Mouse (Mus musculus) MEL (cell line): Measurements from ENCODE around the gene Pcbd1.

Experiments
- CHD2 ChIP-seq: IDR thresholded peaks from 2 replicates; pipeline ENCODE4 v1.6.1; 2011; ENCODE audit warnings: low read length, improper control_type of control experiment
- CTCF ChIP-seq, 3 experiments: IDR thresholded peaks in 2 of 3; conservative IDR thresholded peaks in 1 of 3; 2 replicates each; pipeline ENCODE4 v1.5.1; 2011 to 2012; ENCODE audit warnings: low read length in 3 of 3, low read depth in 2 of 3, mild to moderate bottlenecking in 2 of 3, improper control_type of control experiment in 1 of 3, inconsistent platforms in 1 of 3, mixed read lengths in 1 of 3, moderate library complexity in 1 of 3; ENCODE audit not compliant: control insufficient read depth in 1 of 3, insufficient read depth in 1 of 3, poor library complexity in 1 of 3, severe bottlenecking in 1 of 3
- ETS1 ChIP-seq: IDR thresholded peaks from 2 replicates; pipeline ENCODE4 v1.6.1; 2012; ENCODE audit warnings: low read depth, mild to moderate bottlenecking, inconsistent platforms, low read length, improper control_type of control experiment, moderate library complexity
- MAX ChIP-seq: IDR thresholded peaks from 2 replicates; pipeline ENCODE4 v1.6.1; 2011; ENCODE audit warnings: low read length, improper control_type of control experiment
- MEF2A ChIP-seq: IDR thresholded peaks from 2 replicates; pipeline ENCODE4 v1.6.1; 2014; ENCODE audit warnings: low read depth, mild to moderate bottlenecking, inconsistent platforms, low read length, improper control_type of control experiment; ENCODE audit not compliant: poor library complexity, insufficient replicate concordance, severe bottlenecking; ENCODE audit errors: extremely low read depth
- MXI1 ChIP-seq: IDR thresholded peaks from 2 replicates; pipeline ENCODE4 v1.6.1; 2011; ENCODE audit warnings: mild to moderate bottlenecking, low read depth, low read length, improper control_type of control experiment
- POLR2A ChIP-seq, 2 experiments: IDR thresholded peaks; 2 replicates each; pipeline ENCODE4 v1.6.1; 2011 to 2012; ENCODE audit warnings: low read length in 2 of 2, mild to moderate bottlenecking in 2 of 2, control low read depth in 1 of 2, improper control_type of control experiment in 1 of 2, low read depth in 1 of 2, moderate library complexity in 1 of 2; ENCODE audit not compliant: control insufficient read depth in 1 of 2, insufficient read depth in 1 of 2, poor library complexity in 1 of 2
- POLR2AphosphoS2 ChIP-seq: IDR thresholded peaks from 2 replicates; pipeline ENCODE4 v1.6.1; 2011; ENCODE audit warnings: low read length, improper control_type of control experiment
- POLR2AphosphoS5 ChIP-seq: IDR thresholded peaks from 2 replicates; pipeline ENCODE4 v1.6.1; 2012; ENCODE audit warnings: low read depth, borderline replicate concordance, mild to moderate bottlenecking, inconsistent platforms, low read length, moderate library complexity, mixed read lengths
- RAD21 ChIP-seq: IDR thresholded peaks from 2 replicates; pipeline ENCODE4 v1.6.1; 2011; ENCODE audit warnings: mild to moderate bottlenecking, low read depth, low read length, improper control_type of control experiment
- TBP ChIP-seq: IDR thresholded peaks from 2 replicates; pipeline ENCODE4 v1.8.0; 2011; ENCODE audit warnings: low read depth, low read length, improper control_type of control experiment
- TCF12 ChIP-seq: IDR thresholded peaks from 2 replicates; pipeline ENCODE4 v1.6.1; 2014; ENCODE audit warnings: low read depth, mild to moderate bottlenecking, inconsistent platforms, low read length, improper control_type of control experiment, moderate library complexity
- USF1 ChIP-seq: IDR thresholded peaks from 2 replicates; pipeline ENCODE4 v1.6.1; 2014; ENCODE audit warnings: low read depth, mild to moderate bottlenecking, inconsistent platforms, low read length, improper control_type of control experiment, moderate library complexity
- ZC3H11A ChIP-seq: IDR thresholded peaks from 2 replicates; pipeline ENCODE4 v1.6.1; 2012; ENCODE audit warnings: low read depth, mild to moderate bottlenecking, inconsistent platforms, low read length, improper control_type of control experiment

- no peak for TF ChIP-seq USF1
- no peak for TF ChIP-seq CTCF (IDR thresholded peaks at IDR 0.05 in 2 of 3, conservative IDR thresholded peaks at IDR 0.05 in 1 of 3; ENCODE audit: control insufficient read depth in 1 of 3, insufficient read depth in 1 of 3, low read depth in 2 of 3, low read length in 3 of 3, poor library complexity in 1 of 3, severe bottlenecking in 1 of 3)
- no peak for TF ChIP-seq POLR2AphosphoS5
- TF ChIP-seq ETS1: no peak
- TF ChIP-seq TCF12: no peak
- TF ChIP-seq POLR2A (IDR thresholded peaks at IDR 0.05; ENCODE audit: control insufficient read depth in 1 of 2, insufficient read depth in 1 of 2, low read depth in 1 of 2, low read length in 2 of 2, poor library complexity in 1 of 2): no peak
- no peak for TF ChIP-seq MXI1
- no peak for TF ChIP-seq ZC3H11A
- TF ChIP-seq MEF2A: no peak
- TF ChIP-seq TBP: no peak
- no peak for TF ChIP-seq RAD21
- TF ChIP-seq CHD2: no peak
- no peak for TF ChIP-seq MAX
- TF ChIP-seq POLR2AphosphoS2: no peak
Measured at GRCm38 (mm10) chr10:61088468-61088867, 663 bp upstream of the Pcbd1 start.
